Mouse (Mus musculus): ENCODE measurements around the gene Gucd1. TPM values are rescaled to one million over a fixed set of nuclear protein-coding genes. Genes with fewer than 3 reads are reported as not detected.
"Not testable (repeated sequence)": the region's sequence is repeated elsewhere in the genome, so short reads cannot be mapped to it uniquely, and the experiment has no call there.

Gene Gucd1
- polyA plus RNA-seq, 1 experiment = 29.8 TPM

DNA sequence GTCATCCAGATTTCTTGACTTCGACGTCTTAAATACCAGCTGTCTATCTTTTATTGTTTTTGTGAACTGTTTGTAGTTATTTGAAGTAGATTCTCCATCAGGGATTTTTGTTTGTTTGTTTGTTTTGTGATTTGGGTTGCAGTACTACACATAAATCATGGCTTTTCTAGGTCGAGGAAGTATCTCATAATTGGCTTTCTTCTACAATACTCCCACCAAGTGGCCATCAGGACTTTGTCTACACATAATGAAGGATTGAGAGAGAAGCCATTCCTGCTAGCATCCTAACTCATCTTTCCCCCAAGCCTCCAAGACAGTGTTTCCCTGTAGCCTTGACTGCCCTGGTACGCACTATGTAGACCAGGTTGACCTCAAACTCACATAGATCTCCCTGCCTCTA is 126.9 kb downstream of the Gucd1 start:
- Histone ChIP-seq H3K4me3 (ENCODE audit: insufficient read depth, low read depth, low read length) (no peak overlapping the region), H3K4me1 (ENCODE audit: control insufficient read depth, insufficient read depth, insufficient read length, low read length) (no peaks in the 10 kb centered on the region), H3K27ac (replicated peaks; ENCODE audit: low read depth, low read length) (no peak overlapping the region)

- Histone ChIP-seq H3K4me3 (ENCODE audit: insufficient read depth, low read depth, low read length) (no peak overlapping the region), H3K4me1 (ENCODE audit: control insufficient read depth, insufficient read depth, insufficient read length, low read length) (no peaks in the 10 kb centered on the region), H3K27ac (replicated peaks; ENCODE audit: low read depth, low read length) (no peak overlapping the region)
Measured at GRCm38 (mm10) chr10:75390156-75390555, 127.6 kb downstream of the Gucd1 start.

GRCm38 (mm10) chr10:75378688-75379087 is 139.1 kb downstream of the Gucd1 start:
- Histone ChIP-seq H3K4me3 (ENCODE audit: insufficient read depth, low read depth, low read length) (no peak overlapping the region), H3K4me1 (ENCODE audit: control insufficient read depth, insufficient read depth, insufficient read length, low read length) (peaks cover 4% of the 10 kb centered on the region; the same call in 1 of the 2 replicates), H3K27ac (replicated peaks; ENCODE audit: low read depth, low read length) (no peak overlapping the region)

GRCm38 (mm10) chr10:75373655-75374351 is 144.0 kb downstream of the Gucd1 start:
- 0 out of 2 replicates have a peak overlapping the region, but pooled peaks have one; percentile 7 for H3K4me3 ChIP-seq (ENCODE audit: insufficient read depth, low read depth, low read length)
- not testable (repeated sequence) for H3K4me1 ChIP-seq (ENCODE audit: control insufficient read depth, insufficient read depth, insufficient read length, low read length)
- H3K27ac ChIP-seq (replicated peaks; ENCODE audit: low read depth, low read length) = peak overlapping the region; percentile 82

GRCm38 (mm10) chr10:75365231-75365633 is 152.5 kb downstream of the Gucd1 start:
- H3K27ac ChIP-seq (replicated peaks; ENCODE audit: low read depth, low read length) = no peak overlapping the region
- H3K4me3 ChIP-seq (ENCODE audit: insufficient read depth, low read depth, low read length) = no peak overlapping the region

GRCm38 (mm10) chr10:75364796-75365195 is 153.0 kb downstream of the Gucd1 start:
- H3K4me3 ChIP-seq (ENCODE audit: insufficient read depth, low read depth, low read length) = no peak overlapping the region
- H3K27ac ChIP-seq (replicated peaks; ENCODE audit: low read depth, low read length) = peak overlapping the region; percentile 29
- peaks cover 7% of the 10 kb centered on the region; the same call in 1 of the 2 replicates for H3K4me1 ChIP-seq (ENCODE audit: control insufficient read depth, insufficient read depth, insufficient read length, low read length)

More at GRCm38 (mm10) chr10:75365231-75365633, 152.5 kb downstream of the Gucd1 start:
- H3K4me1 ChIP-seq (ENCODE audit: control insufficient read depth, insufficient read depth, insufficient read length, low read length) = peaks cover 7% of the 10 kb centered on the region; the same call in 1 of the 2 replicates

GRCm38 (mm10) chr10:75364214-75364690 is 153.5 kb downstream of the Gucd1 start:
- H3K4me3 ChIP-seq (ENCODE audit: insufficient read depth, low read depth, low read length); H3K4me1 ChIP-seq (ENCODE audit: control insufficient read depth, insufficient read depth, insufficient read length, low read length): not testable (repeated sequence)
- H3K27ac ChIP-seq (replicated peaks; ENCODE audit: low read depth, low read length) = peak overlapping the region; percentile 32

DNA sequence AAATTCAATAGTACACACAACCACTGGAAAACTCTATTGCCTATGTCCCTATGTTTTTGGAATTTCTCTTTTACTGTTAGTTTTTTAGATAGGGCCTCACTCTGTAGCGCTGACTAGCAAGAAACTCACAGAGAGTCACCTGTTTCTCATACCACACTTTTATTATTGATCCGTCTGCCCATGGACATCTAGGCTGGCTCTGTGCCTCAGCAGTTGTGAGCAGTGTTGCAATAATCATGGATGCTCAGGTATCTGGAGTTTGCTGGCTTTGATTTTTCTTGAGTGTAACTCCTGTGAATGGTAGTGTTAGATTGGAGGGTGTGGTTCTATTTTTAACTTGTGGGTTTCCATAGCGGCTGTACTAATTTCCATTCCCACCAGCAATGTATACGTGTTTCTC is 162.4 kb downstream of the Gucd1 start:
- no peak overlapping the region for H3K4me3 ChIP-seq (ENCODE audit: insufficient read depth, low read depth, low read length)
- peaks cover 24% of the 10 kb centered on the region for H3K4me1 ChIP-seq (ENCODE audit: control insufficient read depth, insufficient read depth, insufficient read length, low read length)
- no peak overlapping the region for H3K27ac ChIP-seq (replicated peaks; ENCODE audit: low read depth, low read length)

- Histone ChIP-seq H3K4me1 (ENCODE audit: control insufficient read depth, insufficient read depth, insufficient read length, low read length) (peaks cover 28% of the 10 kb centered on the region), H3K27ac (replicated peaks; ENCODE audit: low read depth, low read length) (peak overlapping the region; percentile 79)
- H3K4me3 ChIP-seq (ENCODE audit: insufficient read depth, low read depth, low read length) = not testable (repeated sequence)
Measured at GRCm38 (mm10) chr10:75353838-75354241, 163.9 kb downstream of the Gucd1 start.

DNA sequence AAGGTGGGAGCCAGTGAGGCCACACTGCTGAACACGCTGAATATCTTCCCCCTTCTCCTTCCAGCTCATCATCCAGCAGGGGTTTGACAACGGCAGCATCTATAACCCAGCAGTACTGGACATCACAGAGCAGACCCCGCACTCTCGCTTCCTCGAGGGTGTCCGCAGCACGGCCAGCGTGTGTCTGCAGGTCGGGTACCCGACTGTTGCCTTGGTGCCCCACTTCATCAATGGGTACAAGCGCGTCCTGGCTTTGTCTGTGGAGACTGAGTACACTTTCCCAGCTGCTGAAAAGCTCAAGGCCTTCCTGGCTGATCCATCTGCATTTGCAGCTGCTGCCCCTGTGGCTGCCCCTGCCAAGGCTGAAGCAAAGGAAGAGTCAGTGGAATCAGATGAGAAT is 165.2 kb downstream of the Gucd1 start:
- peaks cover 28% of the 10 kb centered on the region for H3K4me1 ChIP-seq (ENCODE audit: control insufficient read depth, insufficient read depth, insufficient read length, low read length)
- H3K27ac ChIP-seq (replicated peaks; ENCODE audit: low read depth, low read length) = peak overlapping the region; percentile 60
- no peak overlapping the region for H3K4me3 ChIP-seq (ENCODE audit: insufficient read depth, low read depth, low read length)

DNA sequence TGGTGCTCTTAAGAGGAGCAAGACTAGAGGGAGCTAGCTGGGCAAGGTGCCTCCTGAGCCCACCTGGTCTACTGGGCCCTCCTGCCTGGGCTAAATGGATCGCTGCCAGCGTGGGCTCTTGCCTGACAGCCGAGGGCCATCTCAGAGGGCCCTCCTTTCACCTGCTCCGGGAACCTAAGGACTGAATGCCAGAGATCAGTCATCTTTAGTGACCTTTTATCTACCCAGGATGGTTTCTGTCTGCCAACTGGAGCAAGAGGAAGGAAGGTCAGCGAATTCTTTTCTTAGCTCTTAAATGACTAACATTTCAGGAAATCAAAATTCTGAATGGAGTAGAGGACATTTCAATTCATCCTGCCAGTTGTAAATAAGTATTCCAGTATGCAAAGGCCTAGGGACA is 167.2 kb downstream of the Gucd1 start:
- Histone ChIP-seq H3K4me1 (ENCODE audit: control insufficient read depth, insufficient read depth, insufficient read length, low read length) (peaks cover 30% of the 10 kb centered on the region), H3K27ac (replicated peaks; ENCODE audit: low read depth, low read length) (peak overlapping the region; percentile 99)

DNA sequence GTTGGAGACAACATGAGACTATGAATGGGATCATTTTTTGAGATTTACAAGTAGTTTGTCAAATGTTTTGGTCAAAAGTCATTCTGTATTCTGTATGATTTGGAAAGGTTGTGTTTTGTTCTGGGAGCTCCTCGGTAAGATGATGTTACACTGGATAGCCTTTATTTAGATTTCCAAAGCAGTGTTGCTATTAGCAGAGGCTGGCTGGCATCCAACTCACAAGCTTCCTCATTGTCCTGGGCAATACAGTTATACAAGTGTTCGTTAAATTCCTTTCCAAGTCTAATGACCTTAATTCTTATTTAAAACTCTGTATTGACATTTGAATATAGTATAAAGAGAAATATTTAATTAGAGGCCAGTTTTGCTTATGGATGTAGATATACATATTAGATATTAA is 172.5 kb downstream of the Gucd1 start:
- Histone ChIP-seq H3K27ac (replicated peaks; ENCODE audit: low read depth, low read length) (peak overlapping the region; percentile 47; the same call in 1 of the 2 replicates), H3K4me1 (ENCODE audit: control insufficient read depth, insufficient read depth, insufficient read length, low read length) (peaks cover 22% of the 10 kb centered on the region)

More for the DNA sequence above, 167.2 kb downstream of the Gucd1 start:
- no peak overlapping the region for H3K4me3 ChIP-seq (ENCODE audit: insufficient read depth, low read depth, low read length)

DNA sequence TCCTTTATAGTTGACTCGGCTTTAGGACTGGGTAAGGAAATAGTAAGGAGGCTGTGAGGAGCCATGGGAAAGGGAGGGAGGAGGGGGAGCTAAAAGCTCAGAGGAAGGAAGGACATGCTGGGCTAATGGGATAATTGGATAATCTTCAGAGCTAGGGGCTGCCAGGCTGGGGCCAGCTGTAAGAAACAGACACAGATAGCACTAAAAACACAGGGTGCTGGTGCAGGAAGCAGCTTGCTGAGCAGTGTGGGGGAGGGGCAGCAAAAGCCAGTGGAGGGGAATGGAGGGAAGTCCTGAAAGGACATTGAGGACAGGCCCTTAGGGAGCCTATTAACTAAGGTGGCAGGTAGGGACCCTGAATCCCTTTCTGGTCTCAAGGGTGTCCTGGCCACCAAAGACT is 173.2 kb downstream of the Gucd1 start:
- not testable (repeated sequence) for H3K4me3 ChIP-seq (ENCODE audit: insufficient read depth, low read depth, low read length)
- Histone ChIP-seq H3K4me1 (ENCODE audit: control insufficient read depth, insufficient read depth, insufficient read length, low read length) (peaks cover 19% of the 10 kb centered on the region), H3K27ac (replicated peaks; ENCODE audit: low read depth, low read length) (peak overlapping the region; percentile 47; the same call in 1 of the 2 replicates)

More for the DNA sequence above, 172.5 kb downstream of the Gucd1 start:
- H3K4me3 ChIP-seq (ENCODE audit: insufficient read depth, low read depth, low read length) = no peak overlapping the region

DNA sequence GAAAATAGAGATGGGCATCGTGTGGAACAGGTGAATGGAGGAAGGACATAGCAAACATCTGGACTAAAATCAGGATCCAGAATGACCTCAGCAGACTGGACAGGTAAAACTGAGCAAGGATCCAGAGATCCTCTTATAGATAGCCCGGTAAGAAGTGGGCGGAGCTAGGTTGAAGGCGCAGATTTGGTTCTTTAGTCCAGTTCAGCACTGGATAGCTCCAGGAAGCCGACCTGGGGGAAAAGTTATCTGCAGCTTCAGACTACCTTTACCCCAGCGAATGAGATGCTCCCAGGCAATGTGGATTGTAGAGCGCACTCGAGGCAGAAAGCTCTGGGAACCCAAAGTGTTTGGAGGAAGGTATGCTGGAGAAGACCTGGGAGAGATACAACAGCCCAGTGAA is 175.8 kb downstream of the Gucd1 start:
- Histone ChIP-seq H3K4me3 (ENCODE audit: insufficient read depth, low read depth, low read length) (no peak overlapping the region), H3K4me1 (ENCODE audit: control insufficient read depth, insufficient read depth, insufficient read length, low read length) (peaks cover 19% of the 10 kb centered on the region), H3K27ac (replicated peaks; ENCODE audit: low read depth, low read length) (no peak overlapping the region)

- Histone ChIP-seq H3K4me1 (ENCODE audit: control insufficient read depth, insufficient read depth, insufficient read length, low read length) (peaks cover 17% of the 10 kb centered on the region), H3K27ac (replicated peaks; ENCODE audit: low read depth, low read length) (no peak overlapping the region), H3K4me3 (ENCODE audit: insufficient read depth, low read depth, low read length) (no peak overlapping the region)
Measured at GRCm38 (mm10) chr10:75339377-75339776, 178.4 kb downstream of the Gucd1 start.

DNA sequence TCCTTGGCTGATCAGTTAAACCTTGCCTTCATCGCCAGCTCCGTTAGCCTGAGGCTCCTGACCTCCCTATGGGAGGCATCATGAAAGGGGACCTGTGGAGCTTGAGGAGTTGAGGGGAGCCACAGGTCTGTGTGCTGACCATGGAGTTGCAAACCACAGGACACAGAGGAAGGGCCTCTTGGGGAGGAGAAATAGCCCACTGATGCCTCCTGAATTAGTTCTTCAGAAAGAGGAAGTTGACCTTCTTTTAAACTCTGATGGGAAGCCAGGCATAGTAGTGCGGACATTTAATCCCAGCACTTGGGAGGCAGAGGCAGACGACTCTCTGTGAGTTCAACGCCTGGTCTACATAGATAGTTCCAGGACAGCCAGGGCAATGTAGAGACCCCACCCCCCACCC is 178.9 kb downstream of the Gucd1 start:
- H3K4me1 ChIP-seq (ENCODE audit: control insufficient read depth, insufficient read depth, insufficient read length, low read length) = peaks cover 11% of the 10 kb centered on the region
- no peak overlapping the region for H3K27ac ChIP-seq (replicated peaks; ENCODE audit: low read depth, low read length)
- no peak overlapping the region for H3K4me3 ChIP-seq (ENCODE audit: insufficient read depth, low read depth, low read length)
